Mouse (Mus musculus): ENCODE measurements at regions not wholly inside any gene's neighbourhood (a gene's known extent, or its start where the extent isn't known, plus 50 kb on each side); places are given as distances from the start of the nearest gene placed in this dataset.

DNA sequence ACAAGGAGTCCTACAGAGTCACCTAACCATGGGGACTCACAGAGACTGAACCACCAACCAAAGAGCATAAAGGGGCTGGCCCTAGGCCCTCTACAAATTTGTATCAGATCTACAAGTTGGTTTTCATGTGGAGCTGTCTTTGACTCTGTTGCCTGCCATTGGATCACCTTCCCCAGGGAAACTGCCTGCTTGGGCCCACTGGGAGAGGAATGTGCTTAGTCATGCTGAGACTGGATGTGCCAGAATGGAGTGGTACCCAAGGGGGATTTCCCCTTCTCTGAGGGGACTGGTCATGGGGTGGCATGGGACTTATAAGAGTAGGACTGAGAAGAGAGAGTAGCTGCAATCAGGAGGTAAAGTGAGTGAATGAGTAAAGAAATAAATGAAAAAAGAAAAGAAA, 844.8 kb upstream of the Cited2 start:
- no peak overlapping the region for H3K4me3 ChIP-seq (ENCODE audit: low read length)
- H3K4me2 ChIP-seq (replicated peaks; ENCODE audit: low read depth, low read length), result no peak overlapping the region
- H3K4me1 ChIP-seq (ENCODE audit: control insufficient read depth, insufficient read depth, low read length), result no peaks in the 10 kb centered on the region
- no peaks in the 10 kb centered on the region for H3K9me3 ChIP-seq (ENCODE audit: control insufficient read depth, low read length)
- no peak for ATAC-seq (ENCODE audit: low FRiP score, low TSS enrichment)
- no peaks in the 10 kb centered on the region for H3K36me3 ChIP-seq (ENCODE audit: control insufficient read depth, insufficient read depth, low read length)
- H3K27ac ChIP-seq (ENCODE audit: low read depth, low read length), result no peak overlapping the region
- H3K27me3 ChIP-seq (ENCODE audit: control insufficient read depth, insufficient read depth, low read length), result no peaks in the 10 kb centered on the region
- no peak overlapping the region for H3K9ac ChIP-seq (ENCODE audit: low read depth, low read length)

DNA sequence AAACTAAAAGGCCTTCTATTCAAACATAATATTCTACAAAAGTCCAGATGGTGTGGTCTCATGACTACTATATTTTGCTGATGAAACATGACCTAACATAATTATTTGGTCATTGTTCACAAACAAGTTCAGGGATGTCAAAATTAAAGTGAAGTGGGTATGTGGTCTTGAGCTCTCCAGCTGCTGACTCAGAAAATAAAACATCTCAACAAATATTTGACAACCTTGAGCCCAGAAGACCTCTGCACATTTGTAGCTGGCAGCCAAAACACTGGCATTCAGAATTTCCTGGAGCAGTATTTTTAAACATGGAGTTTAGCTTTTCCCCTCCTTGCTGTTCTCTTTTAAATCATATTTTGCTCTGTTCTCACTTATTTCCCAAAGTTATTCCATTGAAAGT, 829.7 kb upstream of the Cited2 start:
- ATAC-seq (ENCODE audit: low FRiP score, low TSS enrichment), result no peak
- Histone ChIP-seq H3K27ac (ENCODE audit: low read depth, low read length) (no peak overlapping the region), H3K4me1 (ENCODE audit: control insufficient read depth, insufficient read depth, low read length) (no peaks in the 10 kb centered on the region), H3K4me2 (replicated peaks; ENCODE audit: low read depth, low read length) (no peak overlapping the region), H3K9me3 (ENCODE audit: control insufficient read depth, low read length) (no peaks in the 10 kb centered on the region), H3K27me3 (ENCODE audit: control insufficient read depth, insufficient read depth, low read length) (no peaks in the 10 kb centered on the region), H3K36me3 (ENCODE audit: control insufficient read depth, insufficient read depth, low read length) (no peaks in the 10 kb centered on the region), H3K9ac (ENCODE audit: low read depth, low read length) (no peak overlapping the region), H3K4me3 (ENCODE audit: low read length) (no peak overlapping the region)

GRCm38 (mm10) chr10:16895332-16895731, 827.7 kb upstream of the Cited2 start:
- Histone ChIP-seq H3K9me3 (ENCODE audit: control insufficient read depth, low read length) (no peaks in the 10 kb centered on the region), H3K4me2 (replicated peaks; ENCODE audit: low read depth, low read length) (no peak overlapping the region), H3K4me3 (ENCODE audit: low read length) (no peak overlapping the region), H3K36me3 (ENCODE audit: control insufficient read depth, insufficient read depth, low read length) (no peaks in the 10 kb centered on the region), H3K27me3 (ENCODE audit: control insufficient read depth, insufficient read depth, low read length) (no peaks in the 10 kb centered on the region), H3K9ac (ENCODE audit: low read depth, low read length) (no peak overlapping the region), H3K4me1 (ENCODE audit: control insufficient read depth, insufficient read depth, low read length) (no peaks in the 10 kb centered on the region), H3K27ac (ENCODE audit: low read depth, low read length) (no peak overlapping the region)
- ATAC-seq (ENCODE audit: low FRiP score, low TSS enrichment), result no peak

- no peak overlapping the region for H3K27ac ChIP-seq (ENCODE audit: low read depth, low read length)
- no peaks in the 10 kb centered on the region for H3K36me3 ChIP-seq (ENCODE audit: control insufficient read depth, insufficient read depth, low read length)
- no peaks in the 10 kb centered on the region for H3K9me3 ChIP-seq (ENCODE audit: control insufficient read depth, low read length)
- no peak overlapping the region for H3K9ac ChIP-seq (ENCODE audit: low read depth, low read length)
- ATAC-seq (ENCODE audit: low FRiP score, low TSS enrichment), result no peak
- H3K4me2 ChIP-seq (replicated peaks; ENCODE audit: low read depth, low read length), result no peak overlapping the region
- no peaks in the 10 kb centered on the region for H3K27me3 ChIP-seq (ENCODE audit: control insufficient read depth, insufficient read depth, low read length)
- no peaks in the 10 kb centered on the region for H3K4me1 ChIP-seq (ENCODE audit: control insufficient read depth, insufficient read depth, low read length)
- 79% methylated on average over 2 of the region's 2 CpGs for WGBS
- H3K4me3 ChIP-seq (ENCODE audit: low read length), result no peak overlapping the region
These were observed 800.1 kb upstream of the Cited2 start for GRCm38 (mm10) chr10:16922888-16923287.

GRCm38 (mm10) chr10:16923851-16924250, 799.2 kb upstream of the Cited2 start:
- 79% methylated on average over 6 of the region's 6 CpGs for WGBS
- Histone ChIP-seq H3K9me3 (ENCODE audit: control insufficient read depth, low read length) (no peaks in the 10 kb centered on the region), H3K27me3 (ENCODE audit: control insufficient read depth, insufficient read depth, low read length) (no peaks in the 10 kb centered on the region)

GRCm38 (mm10) chr10:16937705-16938104, 785.3 kb upstream of the Cited2 start:
- Histone ChIP-seq H3K27ac (ENCODE audit: low read depth, low read length) (no peak overlapping the region), H3K9ac (ENCODE audit: low read depth, low read length) (no peak overlapping the region), H3K4me1 (ENCODE audit: control insufficient read depth, insufficient read depth, low read length) (no peaks in the 10 kb centered on the region), H3K9me3 (ENCODE audit: control insufficient read depth, low read length) (no peaks in the 10 kb centered on the region), H3K4me3 (ENCODE audit: low read length) (no peak overlapping the region), H3K4me2 (replicated peaks; ENCODE audit: low read depth, low read length) (no peak overlapping the region), H3K36me3 (ENCODE audit: control insufficient read depth, insufficient read depth, low read length) (no peaks in the 10 kb centered on the region), H3K27me3 (ENCODE audit: control insufficient read depth, insufficient read depth, low read length) (no peaks in the 10 kb centered on the region)
- 93% methylated on average over 4 of the region's 4 CpGs for WGBS
- no peak for ATAC-seq (ENCODE audit: low FRiP score, low TSS enrichment)

More at GRCm38 (mm10) chr10:16923851-16924250, 799.2 kb upstream of the Cited2 start:
- no peak overlapping the region for H3K4me2 ChIP-seq (replicated peaks; ENCODE audit: low read depth, low read length)
- H3K27ac ChIP-seq (ENCODE audit: low read depth, low read length), result no peak overlapping the region
- ATAC-seq (ENCODE audit: low FRiP score, low TSS enrichment), result no peak
- no peaks in the 10 kb centered on the region for H3K4me1 ChIP-seq (ENCODE audit: control insufficient read depth, insufficient read depth, low read length)
- H3K4me3 ChIP-seq (ENCODE audit: low read length), result no peak overlapping the region
- no peak overlapping the region for H3K9ac ChIP-seq (ENCODE audit: low read depth, low read length)
- no peaks in the 10 kb centered on the region for H3K36me3 ChIP-seq (ENCODE audit: control insufficient read depth, insufficient read depth, low read length)

DNA sequence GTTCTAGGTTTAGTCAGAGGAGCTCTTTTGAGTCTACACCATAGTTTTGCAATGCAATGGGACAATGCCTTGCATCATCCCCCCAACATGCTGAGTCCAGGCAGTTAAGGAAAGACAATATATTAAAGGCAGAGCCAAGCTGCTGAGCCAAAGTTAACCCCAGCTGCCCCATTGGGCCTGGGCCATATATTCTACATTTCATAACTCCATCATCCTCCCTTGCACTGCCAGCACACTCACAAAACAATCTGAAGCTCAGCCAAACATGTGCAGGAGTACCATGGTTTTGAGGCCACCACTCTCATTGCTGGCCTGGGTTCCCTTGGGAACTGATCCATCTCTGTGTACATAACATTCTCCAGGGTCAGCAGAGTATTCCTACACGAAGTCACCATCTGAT, 771.4 kb upstream of the Cited2 start:
- Histone ChIP-seq H3K36me3 (ENCODE audit: control insufficient read depth, insufficient read depth, low read length) (no peaks in the 10 kb centered on the region), H3K4me3 (ENCODE audit: low read length) (no peak overlapping the region), H3K9ac (ENCODE audit: low read depth, low read length) (no peak overlapping the region), H3K27ac (ENCODE audit: low read depth, low read length) (no peak overlapping the region), H3K27me3 (ENCODE audit: control insufficient read depth, insufficient read depth, low read length) (no peaks in the 10 kb centered on the region), H3K4me1 (ENCODE audit: control insufficient read depth, insufficient read depth, low read length) (no peaks in the 10 kb centered on the region), H3K9me3 (ENCODE audit: control insufficient read depth, low read length) (no peaks in the 10 kb centered on the region), H3K4me2 (replicated peaks; ENCODE audit: low read depth, low read length) (no peak overlapping the region)
- WGBS, result 56% methylated on average over 1 of the region's 1 CpGs
- ATAC-seq (ENCODE audit: low FRiP score, low TSS enrichment), result no peak

DNA sequence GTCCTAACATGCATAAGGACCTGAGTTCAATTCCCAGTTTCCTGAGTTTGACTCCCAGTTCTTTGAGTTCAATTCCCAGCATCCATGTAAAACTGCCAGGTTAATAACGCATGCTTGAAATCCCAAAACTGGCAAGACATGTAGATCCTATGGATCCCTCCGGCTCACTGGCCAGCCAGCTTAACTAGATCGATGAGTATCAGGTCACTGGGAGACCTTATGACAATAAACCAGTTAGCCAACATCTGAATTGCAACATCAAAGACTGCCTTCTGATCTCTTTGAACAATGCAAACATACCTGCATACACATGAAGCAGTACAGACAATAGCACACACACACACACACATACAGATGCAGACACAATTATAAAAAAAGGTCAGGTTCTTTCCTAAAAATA, 762.0 kb upstream of the Cited2 start:
- H3K4me2 ChIP-seq (replicated peaks; ENCODE audit: low read depth, low read length), result no peak overlapping the region
- no peaks in the 10 kb centered on the region for H3K9me3 ChIP-seq (ENCODE audit: control insufficient read depth, low read length)
- WGBS, result 85% methylated on average over 3 of the region's 3 CpGs
- H3K9ac ChIP-seq (ENCODE audit: low read depth, low read length), result no peak overlapping the region
- no peak overlapping the region for H3K4me3 ChIP-seq (ENCODE audit: low read length)
- ATAC-seq (ENCODE audit: low FRiP score, low TSS enrichment), result no peak
- no peaks in the 10 kb centered on the region for H3K36me3 ChIP-seq (ENCODE audit: control insufficient read depth, insufficient read depth, low read length)
- no peak overlapping the region for H3K27ac ChIP-seq (ENCODE audit: low read depth, low read length)
- no peaks in the 10 kb centered on the region for H3K4me1 ChIP-seq (ENCODE audit: control insufficient read depth, insufficient read depth, low read length)
- no peaks in the 10 kb centered on the region for H3K27me3 ChIP-seq (ENCODE audit: control insufficient read depth, insufficient read depth, low read length)

DNA sequence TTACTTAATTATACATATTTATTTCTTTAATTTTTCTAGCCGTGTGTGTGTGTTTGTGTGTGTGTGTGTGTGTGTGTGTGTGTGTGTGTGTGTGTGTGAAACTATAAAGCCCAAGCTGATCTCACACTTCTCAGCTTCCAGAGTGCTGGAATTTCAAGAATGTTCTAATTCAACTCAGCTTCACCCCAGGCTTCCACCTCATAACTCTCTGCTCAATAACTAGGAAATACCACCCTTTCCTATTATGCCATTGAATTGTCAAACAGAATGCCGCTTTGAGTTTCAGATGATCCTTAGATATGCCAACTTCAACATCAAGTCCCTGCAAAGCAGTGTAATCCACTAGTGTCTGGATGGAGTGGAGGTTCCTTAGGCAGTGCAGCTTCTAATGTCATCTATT, 760.6 kb upstream of the Cited2 start:
- Histone ChIP-seq H3K4me2 (replicated peaks; ENCODE audit: low read depth, low read length) (no peak overlapping the region), H3K36me3 (ENCODE audit: control insufficient read depth, insufficient read depth, low read length) (no peaks in the 10 kb centered on the region), H3K27me3 (ENCODE audit: control insufficient read depth, insufficient read depth, low read length) (no peaks in the 10 kb centered on the region), H3K9ac (ENCODE audit: low read depth, low read length) (no peak overlapping the region), H3K9me3 (ENCODE audit: control insufficient read depth, low read length) (no peaks in the 10 kb centered on the region), H3K4me1 (ENCODE audit: control insufficient read depth, insufficient read depth, low read length) (no peaks in the 10 kb centered on the region), H3K4me3 (ENCODE audit: low read length) (no peak overlapping the region), H3K27ac (ENCODE audit: low read depth, low read length) (no peak overlapping the region)
- no peak for ATAC-seq (ENCODE audit: low FRiP score, low TSS enrichment)
- 63% methylated on average over 2 of the region's 2 CpGs for WGBS

- Histone ChIP-seq H3K4me2 (replicated peaks; ENCODE audit: low read depth, low read length) (no peak overlapping the region), H3K4me3 (ENCODE audit: low read length) (no peak overlapping the region), H3K4me1 (ENCODE audit: control insufficient read depth, insufficient read depth, low read length) (no peaks in the 10 kb centered on the region), H3K9me3 (ENCODE audit: control insufficient read depth, low read length) (no peaks in the 10 kb centered on the region), H3K36me3 (ENCODE audit: control insufficient read depth, insufficient read depth, low read length) (no peaks in the 10 kb centered on the region), H3K27ac (ENCODE audit: low read depth, low read length) (no peak overlapping the region), H3K27me3 (ENCODE audit: control insufficient read depth, insufficient read depth, low read length) (no peaks in the 10 kb centered on the region), H3K9ac (ENCODE audit: low read depth, low read length) (no peak overlapping the region)
- 73% methylated on average over 5 of the region's 5 CpGs for WGBS
- ATAC-seq (ENCODE audit: low FRiP score, low TSS enrichment), result no peak
These were observed 744.2 kb upstream of the Cited2 start for GRCm38 (mm10) chr10:16978770-16979169.
